Mouse (Mus musculus): ENCODE measurements around the gene Zfp213. TPM values are rescaled to one million over a fixed set of nuclear protein-coding genes. Genes with fewer than 3 reads are reported as not detected.

Gene Zfp213
- polyA plus RNA-seq, 1 experiment, result 14.0 TPM

GRCm38 (mm10) chr17:23575951-23576552 lies 12.0 kb upstream of the Zfp213 start:
- no peaks in the 10 kb centered on the region for H3K4me1 ChIP-seq (ENCODE audit: control insufficient read depth, insufficient read depth, low read length)
- TF ChIP-seq CTCF (IDR thresholded peaks at IDR 0.05; ENCODE audit: insufficient read depth, low read length) (no peak), POLR2A (IDR thresholded peaks at IDR 0.05; ENCODE audit: borderline replicate concordance, extremely low read depth, low read depth, low read length) (no peak)
- WGBS, result 95% methylated on average over 38 of the region's 38 CpGs
- DNase-seq, result no peak
- no peak overlapping the region for H3K4me3 ChIP-seq (replicated peaks; ENCODE audit: extremely low read depth, low read depth, low read length)

- DNase-seq, result no peak
- 91% methylated on average over 8 of the region's 8 CpGs for WGBS
- Histone ChIP-seq H3K4me1 (ENCODE audit: control insufficient read depth, insufficient read depth, low read length) (no peaks in the 10 kb centered on the region), H3K4me3 (replicated peaks; ENCODE audit: extremely low read depth, low read depth, low read length) (no peak overlapping the region)
- no peak for TF ChIP-seq POLR2A (IDR thresholded peaks at IDR 0.05; ENCODE audit: borderline replicate concordance, extremely low read depth, low read depth, low read length)
- no peak for TF ChIP-seq CTCF (IDR thresholded peaks at IDR 0.05; ENCODE audit: insufficient read depth, low read length)
These were observed 10.1 kb upstream of the Zfp213 start for GRCm38 (mm10) chr17:23574130-23574529.

DNA sequence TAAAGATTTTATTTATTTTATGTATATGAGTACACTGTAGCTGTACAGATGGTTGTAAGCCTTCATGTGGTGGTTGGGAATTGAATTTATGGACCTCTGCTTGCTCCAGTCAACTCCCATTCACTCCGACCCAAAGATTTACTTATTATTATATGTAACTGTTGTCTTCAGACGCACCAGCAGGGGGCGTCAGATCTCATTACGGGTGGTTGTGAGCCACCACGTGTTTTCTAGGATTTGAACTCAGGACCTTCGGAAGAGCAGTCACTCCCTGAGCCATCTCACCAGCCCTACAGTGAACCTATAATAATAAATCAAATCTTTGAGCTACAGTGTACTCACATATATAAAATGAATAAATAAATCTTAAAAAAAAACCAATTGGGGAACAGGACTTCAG lies 8.0 kb upstream of the Zfp213 start:
- no peak for TF ChIP-seq POLR2A (IDR thresholded peaks at IDR 0.05; ENCODE audit: borderline replicate concordance, extremely low read depth, low read depth, low read length)
- TF ChIP-seq CTCF (IDR thresholded peaks at IDR 0.05; ENCODE audit: insufficient read depth, low read length), result 0 out of 2 replicates have a peak, but pooled peaks have one; percentile 18
- 78% methylated on average over 6 of the region's 6 CpGs for WGBS
- no peak for DNase-seq
- H3K4me1 ChIP-seq (ENCODE audit: control insufficient read depth, insufficient read depth, low read length), result no peaks in the 10 kb centered on the region
- no peak overlapping the region for H3K4me3 ChIP-seq (replicated peaks; ENCODE audit: extremely low read depth, low read depth, low read length)

DNA sequence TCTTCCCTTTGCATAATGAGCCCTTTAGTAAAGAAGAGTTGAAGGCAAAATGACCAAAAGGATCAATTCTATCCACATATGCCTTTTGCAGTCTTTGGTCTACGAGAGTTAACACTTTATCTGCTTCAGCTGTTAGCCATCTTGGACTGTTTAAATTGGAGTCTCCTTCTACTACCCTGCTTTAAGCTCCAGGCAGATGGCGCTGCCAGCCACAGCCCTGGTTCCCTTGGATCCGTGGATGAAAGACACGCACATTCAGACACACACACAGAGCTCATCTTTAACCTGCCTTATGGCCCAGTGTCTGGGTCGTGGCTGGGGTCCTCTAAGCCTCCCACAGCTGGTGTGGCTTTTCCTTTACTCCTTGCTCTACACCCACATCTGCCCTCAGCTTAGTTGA lies 7.0 kb upstream of the Zfp213 start:
- WGBS, result 15% methylated on average over 5 of the region's 5 CpGs

DNA sequence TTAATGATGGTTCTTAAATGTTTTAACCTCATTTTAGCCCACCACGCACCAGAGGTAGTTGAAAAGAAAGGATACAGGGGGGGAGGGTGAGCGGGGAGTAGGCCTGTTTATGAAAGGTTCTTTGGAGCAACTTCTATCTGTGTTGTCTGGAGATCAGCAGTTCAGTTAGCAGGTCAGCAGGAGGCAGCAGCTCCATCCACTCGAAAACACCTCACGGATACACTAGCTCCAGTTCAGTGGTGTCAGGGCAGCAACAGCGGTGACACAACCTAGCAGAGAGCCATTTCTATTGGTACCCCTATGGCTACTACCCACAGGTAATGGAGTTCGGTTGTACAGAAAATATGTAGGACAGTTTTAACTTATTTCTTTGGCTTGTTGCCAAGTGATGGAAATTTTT lies 6.0 kb upstream of the Zfp213 start:
- Histone ChIP-seq H3K4me1 (ENCODE audit: control insufficient read depth, insufficient read depth, low read length) (0 out of 2 replicates have a peak, but pooled peaks cover under 1% of the 10 kb centered on the region), H3K4me3 (replicated peaks; ENCODE audit: extremely low read depth, low read depth, low read length) (no peak overlapping the region)
- WGBS, result 24% methylated on average over 6 of the region's 6 CpGs
- peak; percentile 37 for DNase-seq
- TF ChIP-seq POLR2A (IDR thresholded peaks at IDR 0.05; ENCODE audit: borderline replicate concordance, extremely low read depth, low read depth, low read length) (no peak), CTCF (IDR thresholded peaks at IDR 0.05; ENCODE audit: insufficient read depth, low read length) (peak; percentile 90)

More for the DNA sequence above, 7.0 kb upstream of the Zfp213 start:
- no peak for TF ChIP-seq POLR2A (IDR thresholded peaks at IDR 0.05; ENCODE audit: borderline replicate concordance, extremely low read depth, low read depth, low read length)
- TF ChIP-seq CTCF (IDR thresholded peaks at IDR 0.05; ENCODE audit: insufficient read depth, low read length), result 0 out of 2 replicates have a peak, but pooled peaks have one; percentile 12
- Histone ChIP-seq H3K4me3 (replicated peaks; ENCODE audit: extremely low read depth, low read depth, low read length) (no peak overlapping the region), H3K4me1 (ENCODE audit: control insufficient read depth, insufficient read depth, low read length) (no peaks in the 10 kb centered on the region)
- no peak for DNase-seq

GRCm38 (mm10) chr17:23568370-23568769 lies 4.3 kb upstream of the Zfp213 start:
- TF ChIP-seq CTCF (IDR thresholded peaks at IDR 0.05; ENCODE audit: insufficient read depth, low read length) (no peak), POLR2A (IDR thresholded peaks at IDR 0.05; ENCODE audit: borderline replicate concordance, extremely low read depth, low read depth, low read length) (no peak)
- no peak overlapping the region for H3K4me3 ChIP-seq (replicated peaks; ENCODE audit: extremely low read depth, low read depth, low read length)
- peaks cover 4% of the 10 kb centered on the region; the same call in 1 of the 2 replicates for H3K4me1 ChIP-seq (ENCODE audit: control insufficient read depth, insufficient read depth, low read length)
- DNase-seq, result no peak
- WGBS, result 43% methylated on average over 5 of the region's 5 CpGs

DNA sequence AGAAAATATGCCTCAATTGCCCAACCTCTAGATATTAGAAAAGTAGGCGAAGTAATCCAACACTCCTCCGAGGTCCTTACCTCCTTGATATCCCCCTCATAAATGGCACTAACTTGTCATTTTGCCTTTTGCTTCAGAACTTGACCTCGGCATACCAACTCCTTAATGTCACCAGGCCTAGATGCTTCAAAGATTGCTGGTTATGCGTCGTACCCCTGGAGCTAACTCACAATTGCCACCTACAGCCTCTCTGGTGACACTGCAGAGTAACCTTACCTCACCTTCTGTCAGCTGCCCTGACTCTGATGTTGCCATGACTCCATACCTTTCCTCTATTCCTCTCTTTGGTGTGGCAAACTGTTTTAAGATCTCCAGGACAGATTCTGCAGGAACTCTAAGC lies 2.7 kb upstream of the Zfp213 start:
- Histone ChIP-seq H3K4me3 (replicated peaks; ENCODE audit: extremely low read depth, low read depth, low read length) (no peak overlapping the region), H3K4me1 (ENCODE audit: control insufficient read depth, insufficient read depth, low read length) (peaks cover 4% of the 10 kb centered on the region; the same call in 1 of the 2 replicates)
- no peak for DNase-seq
- WGBS, result 49% methylated on average over 5 of the region's 5 CpGs
- TF ChIP-seq POLR2A (IDR thresholded peaks at IDR 0.05; ENCODE audit: borderline replicate concordance, extremely low read depth, low read depth, low read length) (no peak), CTCF (IDR thresholded peaks at IDR 0.05; ENCODE audit: insufficient read depth, low read length) (0 out of 2 replicates have a peak, but pooled peaks have one; percentile 17)

GRCm38 (mm10) chr17:23564368-23564715 lies 304 bp upstream of the Zfp213 start:
- Histone ChIP-seq H3K4me1 (ENCODE audit: control insufficient read depth, insufficient read depth, low read length) (peaks cover 4% of the 10 kb centered on the region; the same call in 1 of the 2 replicates), H3K4me3 (replicated peaks; ENCODE audit: extremely low read depth, low read depth, low read length) (peak overlapping the region; percentile 92)
- no peak for DNase-seq
- no peak for TF ChIP-seq POLR2A (IDR thresholded peaks at IDR 0.05; ENCODE audit: borderline replicate concordance, extremely low read depth, low read depth, low read length)
- no peak for TF ChIP-seq CTCF (IDR thresholded peaks at IDR 0.05; ENCODE audit: insufficient read depth, low read length)
- under 1% methylated on average over 8 of the region's 8 CpGs for WGBS

DNA sequence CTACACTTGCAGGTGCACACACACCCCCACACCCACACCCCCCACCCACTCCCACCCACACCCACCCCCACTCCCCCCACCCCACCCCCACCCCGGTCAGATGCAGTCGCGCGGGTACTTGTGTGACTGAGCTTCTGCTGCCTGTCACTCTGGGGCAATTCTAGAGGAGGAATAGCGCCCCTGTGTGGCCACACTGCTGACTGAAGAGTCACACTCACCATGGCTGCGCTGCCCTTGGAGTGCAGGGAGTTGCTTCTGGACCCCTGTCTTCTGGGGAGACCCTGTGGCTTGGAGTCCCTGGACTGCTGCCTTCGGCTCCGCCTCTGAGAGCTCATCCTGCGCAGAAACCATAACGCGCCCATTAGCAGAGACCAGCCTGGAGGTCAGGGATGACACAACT lies 4.3 kb downstream of the Zfp213 start:
- 57% methylated on average over 11 of the region's 11 CpGs for WGBS
- no peak for DNase-seq
- TF ChIP-seq CTCF (IDR thresholded peaks at IDR 0.05; ENCODE audit: insufficient read depth, low read length) (peak; percentile 54; the same call in 1 of the 2 replicates), POLR2A (IDR thresholded peaks at IDR 0.05; ENCODE audit: borderline replicate concordance, extremely low read depth, low read depth, low read length) (no peak)
- Histone ChIP-seq H3K4me3 (replicated peaks; ENCODE audit: extremely low read depth, low read depth, low read length) (no peak overlapping the region), H3K4me1 (ENCODE audit: control insufficient read depth, insufficient read depth, low read length) (peaks cover 1% of the 10 kb centered on the region; the same call in 1 of the 2 replicates)

DNA sequence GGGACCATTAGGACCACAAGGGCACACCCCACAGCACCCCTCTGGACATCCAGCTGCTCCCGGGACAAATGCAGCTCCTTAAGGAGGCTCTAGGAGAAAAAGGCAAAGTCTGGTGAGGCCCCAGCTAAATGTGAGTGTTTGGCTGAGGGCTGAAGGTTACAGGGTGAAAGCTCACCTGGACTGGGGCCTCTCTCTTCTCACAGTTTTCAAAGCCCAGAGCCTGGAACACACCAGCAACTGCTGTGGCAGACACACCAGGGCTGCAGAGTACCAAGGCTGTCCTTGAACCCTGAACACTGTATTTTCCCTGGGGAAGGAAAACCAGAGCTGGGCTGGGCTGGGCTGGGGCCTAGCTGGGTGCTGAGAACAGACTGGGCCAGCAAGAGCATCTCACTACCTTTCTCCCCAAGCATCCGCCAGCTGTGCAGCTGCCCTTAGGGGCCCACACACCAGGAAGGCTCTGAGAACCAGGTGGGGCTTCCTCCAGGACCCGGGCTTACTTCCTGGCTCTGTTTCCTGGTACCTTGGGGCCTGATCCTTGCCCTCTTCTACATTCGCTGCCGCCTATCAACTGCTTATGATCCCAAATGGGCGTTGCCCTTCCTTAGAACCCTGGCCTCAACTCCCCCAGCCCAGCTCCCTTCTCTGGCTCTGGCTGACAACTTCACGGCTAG lies 8.7 kb downstream of the Zfp213 start:
- peaks cover 3% of the 10 kb centered on the region for H3K4me1 ChIP-seq (ENCODE audit: control insufficient read depth, insufficient read depth, low read length)
- DNase-seq, result no peak
- WGBS, result 70% methylated on average over 7 of the region's 7 CpGs
- no peak overlapping the region for H3K4me3 ChIP-seq (replicated peaks; ENCODE audit: extremely low read depth, low read depth, low read length)
- TF ChIP-seq POLR2A (IDR thresholded peaks at IDR 0.05; ENCODE audit: borderline replicate concordance, extremely low read depth, low read depth, low read length) (no peak), CTCF (IDR thresholded peaks at IDR 0.05; ENCODE audit: insufficient read depth, low read length) (no peak)

Measured in lung, adult 2 months (tissue).